Mouse (Mus musculus) midbrain, embryonic 13.5 days (tissue): ENCODE results near the gene F12. TPM values are rescaled to one million over a fixed set of nuclear protein-coding genes. Genes with fewer than 3 reads are reported as not detected.

Experiments
- ATAC-seq: fragments of 200-750 bp; cut with Nextera tagmentation; 2 replicates; pipeline ENCODE4 v1.8.0; 2017; ENCODE audit warnings: mild to moderate bottlenecking, moderate TSS enrichment, moderate library complexity
- H3K27ac ChIP-seq: fragments of 300-500 bp; sonication (generic); 2 replicates; pipeline ENCODE4 v1.5.1; 2015; ENCODE audit warnings: inconsistent platforms, mild to moderate bottlenecking, moderate library complexity
- H3K27me3 ChIP-seq: fragments of 300-500 bp; sonication (generic); 2 replicates; pipeline ENCODE4 v1.6.1; 2015; ENCODE audit warnings: mild to moderate bottlenecking, inconsistent platforms
- H3K36me3 ChIP-seq: fragments of 300-500 bp; sonication (generic); 2 replicates; pipeline ENCODE4 v1.6.1; 2015; ENCODE audit warnings: mild to moderate bottlenecking, inconsistent platforms
- H3K4me1 ChIP-seq: fragments of 300-500 bp; sonication (generic); replicated peaks from 2 replicates; pipeline ENCODE4 v1.6.1; 2015; ENCODE audit warnings: inconsistent platforms
- H3K4me2 ChIP-seq: fragments of 300-500 bp; sonication (generic); replicated peaks from 2 replicates; pipeline ENCODE4 v1.6.1; 2015; ENCODE audit warnings: moderate library complexity, mild to moderate bottlenecking, inconsistent platforms
- H3K4me3 ChIP-seq: fragments of 300-500 bp; sonication (generic); replicated peaks from 2 replicates; pipeline ENCODE4 v1.5.1; 2015; ENCODE audit warnings: mild to moderate bottlenecking, inconsistent platforms
- H3K9ac ChIP-seq: fragments of 300-500 bp; sonication (generic); replicated peaks from 2 replicates; pipeline ENCODE4 v1.6.1; 2015; ENCODE audit warnings: mild to moderate bottlenecking, inconsistent platforms
- H3K9me3 ChIP-seq: fragments of 300-500 bp; sonication (generic); 2 replicates; pipeline ENCODE4 v1.6.1; 2016; ENCODE audit warnings: mild to moderate bottlenecking, inconsistent platforms
- WGBS: fragments of 180-500 bp; shearing (Covaris S2); methylation state at CpG from one replicate; pipeline ENCODE4 v1.1.7; 2015; 5-methylcytosine and 5-hydroxymethylcytosine counted together
- polyA plus RNA-seq: library from polyadenylated mRNA; unstranded; fragments of >200 nt; fragmentation: Nextera tagmentation; extraction: Ambion mirVana; gene quantifications from 2 replicates; pipeline ENCODE4 v1.2.1, GENCODE M21; 2015

Gene F12
- polyA plus RNA-seq, 1 experiment from 2014 or later = not detected

GRCm38 (mm10) chr13:55420933-55421800 is 5.4 kb downstream of the F12 start:
- WGBS = 17% methylated on average over 35 of the region's 35 CpGs
- peak overlapping the region; percentile 44 for H3K4me2 ChIP-seq
- H3K4me1 ChIP-seq = peaks cover 20% of the 10 kb centered on the region
- no peaks in the 10 kb centered on the region for H3K36me3 ChIP-seq
- H3K9me3 ChIP-seq = no peaks in the 10 kb centered on the region
- no peak overlapping the region; the same call in 1 of the 2 replicates for H3K9ac ChIP-seq
- peak; percentile 74 for ATAC-seq
- no peak overlapping the region for H3K27ac ChIP-seq
- H3K27me3 ChIP-seq = peaks cover 57% of the 10 kb centered on the region
- peak overlapping the region; percentile 16 for H3K4me3 ChIP-seq

- ATAC-seq = no peak; the same call in 1 of the 2 replicates
- peaks cover 57% of the 10 kb centered on the region for H3K27me3 ChIP-seq
- no peak overlapping the region; the same call in 1 of the 2 replicates for H3K9ac ChIP-seq
- peak overlapping the region; percentile 16 for H3K4me3 ChIP-seq
- peaks cover 20% of the 10 kb centered on the region for H3K4me1 ChIP-seq
- H3K4me2 ChIP-seq = peak overlapping the region; percentile 44; the same call in 1 of the 2 replicates
- H3K9me3 ChIP-seq = no peaks in the 10 kb centered on the region
- H3K36me3 ChIP-seq = no peaks in the 10 kb centered on the region
- 31% methylated on average over 51 of the region's 51 CpGs for WGBS
- no peak overlapping the region for H3K27ac ChIP-seq
These were observed 6.3 kb downstream of the F12 start for GRCm38 (mm10) chr13:55420018-55420932.

GRCm38 (mm10) chr13:55419142-55419541 is 7.5 kb downstream of the F12 start:
- H3K4me3 ChIP-seq = no peak overlapping the region
- H3K27ac ChIP-seq = no peak overlapping the region
- H3K9me3 ChIP-seq = no peaks in the 10 kb centered on the region
- no peak overlapping the region for H3K4me2 ChIP-seq
- peaks cover 66% of the 10 kb centered on the region for H3K27me3 ChIP-seq
- no peak for ATAC-seq
- peaks cover 27% of the 10 kb centered on the region for H3K4me1 ChIP-seq
- H3K36me3 ChIP-seq = no peaks in the 10 kb centered on the region
- no peak overlapping the region for H3K9ac ChIP-seq
- 89% methylated on average over 5 of the region's 5 CpGs for WGBS

- peak overlapping the region; percentile 30 for H3K4me2 ChIP-seq
- H3K9me3 ChIP-seq = no peaks in the 10 kb centered on the region
- 10% methylated on average over 12 of the region's 12 CpGs for WGBS
- peaks cover 27% of the 10 kb centered on the region for H3K4me1 ChIP-seq
- ATAC-seq = peak; percentile 62
- H3K27ac ChIP-seq = no peak overlapping the region
- no peaks in the 10 kb centered on the region for H3K36me3 ChIP-seq
- no peak overlapping the region; the same call in 1 of the 2 replicates for H3K4me3 ChIP-seq
- peak overlapping the region; percentile 16; the same call in 1 of the 2 replicates for H3K9ac ChIP-seq
- H3K27me3 ChIP-seq = peaks cover 77% of the 10 kb centered on the region
These were observed 8.6 kb downstream of the F12 start for GRCm38 (mm10) chr13:55418004-55418403.

GRCm38 (mm10) chr13:55414743-55415380 is 11.7 kb downstream of the F12 start, which contains the start of gene Pfn3:
Pfn3 (minus strand) TSS chr13:55415232.
- WGBS = 7% methylated on average over 41 of the region's 41 CpGs
- Histone ChIP-seq H3K9ac (peak within 1 kb of the TSS; percentile 66), H3K36me3 (no peaks in the 10 kb centered on the region), H3K27ac (no peak within 1 kb of the TSS), H3K4me1 (peaks cover 13% of the 10 kb centered on the region), H3K9me3 (no peaks in the 10 kb centered on the region), H3K27me3 (peaks cover 49% of the 10 kb centered on the region), H3K4me3 (peak within 1 kb of the TSS; percentile 41), H3K4me2 (peak within 1 kb of the TSS; percentile 61)
- ATAC-seq = peak; percentile 71

GRCm38 (mm10) chr13:55413333-55413732 is 13.3 kb downstream of the F12 start:
- no peak for ATAC-seq
- no peak overlapping the region for H3K9ac ChIP-seq
- H3K9me3 ChIP-seq = no peaks in the 10 kb centered on the region
- no peaks in the 10 kb centered on the region for H3K36me3 ChIP-seq
- H3K27ac ChIP-seq = no peak overlapping the region
- 85% methylated on average over 12 of the region's 12 CpGs for WGBS
- no peak overlapping the region for H3K4me3 ChIP-seq
- H3K27me3 ChIP-seq = peaks cover 34% of the 10 kb centered on the region
- peaks cover 12% of the 10 kb centered on the region for H3K4me1 ChIP-seq
- no peak overlapping the region for H3K4me2 ChIP-seq

- Histone ChIP-seq H3K27me3 (peaks cover 28% of the 10 kb centered on the region), H3K9me3 (no peaks in the 10 kb centered on the region), H3K9ac (no peak overlapping the region), H3K36me3 (no peaks in the 10 kb centered on the region), H3K4me2 (no peak overlapping the region), H3K27ac (no peak overlapping the region), H3K4me1 (peaks cover 7% of the 10 kb centered on the region), H3K4me3 (no peak overlapping the region)
- ATAC-seq = no peak
- WGBS = 83% methylated on average over 13 of the region's 13 CpGs
These were observed 13.8 kb downstream of the F12 start for GRCm38 (mm10) chr13:55412643-55413307.

- H3K27ac ChIP-seq = no peak overlapping the region
- H3K9ac ChIP-seq = no peak overlapping the region
- 71% methylated on average over 7 of the region's 7 CpGs for WGBS
- H3K4me2 ChIP-seq = no peak overlapping the region
- H3K9me3 ChIP-seq = no peaks in the 10 kb centered on the region
- no peak for ATAC-seq
- no peak overlapping the region for H3K4me3 ChIP-seq
- H3K36me3 ChIP-seq = no peaks in the 10 kb centered on the region
- H3K27me3 ChIP-seq = peaks cover 22% of the 10 kb centered on the region
- peaks cover 6% of the 10 kb centered on the region for H3K4me1 ChIP-seq
These were observed 14.8 kb downstream of the F12 start for GRCm38 (mm10) chr13:55411826-55412225.

GRCm38 (mm10) chr13:55408546-55409120 is 18.0 kb downstream of the F12 start:
- H3K9me3 ChIP-seq = no peaks in the 10 kb centered on the region
- H3K27ac ChIP-seq = no peak overlapping the region
- H3K36me3 ChIP-seq = no peaks in the 10 kb centered on the region
- H3K4me2 ChIP-seq = no peak overlapping the region
- H3K4me1 ChIP-seq = peaks cover 9% of the 10 kb centered on the region
- 89% methylated on average over 19 of the region's 19 CpGs for WGBS
- H3K27me3 ChIP-seq = peaks cover 11% of the 10 kb centered on the region
- no peak for ATAC-seq
- H3K4me3 ChIP-seq = no peak overlapping the region
- no peak overlapping the region for H3K9ac ChIP-seq

GRCm38 (mm10) chr13:55407341-55407740 is 19.3 kb downstream of the F12 start:
- Histone ChIP-seq H3K9me3 (no peaks in the 10 kb centered on the region), H3K27me3 (peaks cover 4% of the 10 kb centered on the region; the same call in 1 of the 2 replicates), H3K4me3 (no peak overlapping the region), H3K4me1 (peaks cover 10% of the 10 kb centered on the region), H3K4me2 (no peak overlapping the region), H3K27ac (no peak overlapping the region), H3K9ac (no peak overlapping the region), H3K36me3 (no peaks in the 10 kb centered on the region)
- ATAC-seq = no peak
- 89% methylated on average over 4 of the region's 4 CpGs for WGBS
